Mouse (Mus musculus): Measurements from ENCODE around the gene Sync. TPM values are rescaled to one million over a fixed set of nuclear protein-coding genes. Genes with fewer than 3 reads are reported as not detected.

Gene Sync
- polyA plus RNA-seq, 1 experiment from 2014 or later = 0.25 TPM

DNA sequence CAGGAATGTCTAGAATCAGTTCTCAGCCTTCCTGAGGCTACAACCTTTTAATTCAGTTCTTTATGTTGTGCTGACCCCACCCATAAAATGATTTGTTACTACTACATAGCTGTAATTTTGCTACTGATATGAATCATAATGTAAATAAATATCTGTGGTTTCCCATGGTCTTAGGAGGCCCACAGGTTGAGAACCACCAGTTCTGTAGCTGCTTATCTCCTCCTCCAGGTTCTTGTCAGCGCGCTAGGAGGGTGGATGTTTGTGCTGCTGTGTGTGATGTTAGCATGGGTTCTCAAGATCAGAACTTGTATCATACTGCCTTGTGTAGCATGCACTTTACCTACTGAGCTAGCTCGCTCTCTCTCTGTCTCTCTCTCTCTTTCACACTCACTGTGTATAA is 52.3 kb downstream of the Sync start:
- Histone ChIP-seq H3K27me3 (ENCODE audit: control insufficient read depth, insufficient read depth, low read length) (no peaks in the 10 kb centered on the region), H3K4me1 (ENCODE audit: control insufficient read depth, insufficient read depth, low read length) (no peaks in the 10 kb centered on the region), H3K4me2 (ENCODE audit: low read depth, low read length) (no peak overlapping the region), H3K4me3 (ENCODE audit: low read depth, low read length) (no peak overlapping the region), H3K9me3 (replicated peaks; ENCODE audit: control insufficient read depth, low read length) (no peaks in the 10 kb centered on the region), H3K36me3 (replicated peaks; ENCODE audit: control insufficient read depth, insufficient read depth, low read depth, low read length) (no peaks in the 10 kb centered on the region; the same call in 1 of the 2 replicates), H3K27ac (replicated peaks; ENCODE audit: low read depth, low read length) (no peak overlapping the region), H3K9ac (replicated peaks; ENCODE audit: low read length) (no peak overlapping the region)
- WGBS = 94% methylated on average over 3 of the region's 3 CpGs
- ATAC-seq (replicated peaks; ENCODE audit: insufficient number of reproducible peaks, low FRiP score, low TSS enrichment, low read depth) (no peak), DNase-seq (ENCODE audit: low spot score) (no peak)

DNA sequence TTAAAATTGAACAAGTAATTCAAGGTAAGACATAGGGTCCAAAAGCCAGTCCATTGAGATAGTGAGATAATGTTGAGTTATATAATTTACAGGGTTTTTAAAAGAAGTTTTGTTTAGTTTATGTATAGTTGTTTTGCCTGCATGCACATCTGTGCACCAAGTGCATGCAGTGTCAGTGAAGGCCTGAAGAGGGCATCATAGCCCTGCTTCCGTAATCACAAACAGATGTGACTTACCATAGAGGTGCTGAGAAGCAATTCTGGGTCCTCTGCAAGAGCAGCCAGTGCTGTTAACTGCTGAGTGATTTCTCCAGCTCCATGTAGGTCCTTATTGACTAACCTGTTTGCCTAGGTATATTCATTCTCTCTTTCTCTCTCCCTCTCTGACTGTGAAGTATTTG is 54.5 kb downstream of the Sync start:
- H3K4me3 ChIP-seq (ENCODE audit: low read depth, low read length) = no peak overlapping the region
- no peaks in the 10 kb centered on the region for H3K9me3 ChIP-seq (replicated peaks; ENCODE audit: control insufficient read depth, low read length)
- H3K9ac ChIP-seq (replicated peaks; ENCODE audit: low read length) = no peak overlapping the region
- H3K36me3 ChIP-seq (replicated peaks; ENCODE audit: control insufficient read depth, insufficient read depth, low read depth, low read length) = no peaks in the 10 kb centered on the region; the same call in none of the 2 replicates
- no peaks in the 10 kb centered on the region for H3K4me1 ChIP-seq (ENCODE audit: control insufficient read depth, insufficient read depth, low read length)
- WGBS = 92% methylated on average over 1 of the region's 1 CpGs
- no peak overlapping the region for H3K4me2 ChIP-seq (ENCODE audit: low read depth, low read length)
- no peak overlapping the region for H3K27ac ChIP-seq (replicated peaks; ENCODE audit: low read depth, low read length)
- DNase-seq (ENCODE audit: low spot score) = peak; percentile 26
- no peak for ATAC-seq (replicated peaks; ENCODE audit: insufficient number of reproducible peaks, low FRiP score, low TSS enrichment, low read depth)
- no peaks in the 10 kb centered on the region for H3K27me3 ChIP-seq (ENCODE audit: control insufficient read depth, insufficient read depth, low read length)

DNA sequence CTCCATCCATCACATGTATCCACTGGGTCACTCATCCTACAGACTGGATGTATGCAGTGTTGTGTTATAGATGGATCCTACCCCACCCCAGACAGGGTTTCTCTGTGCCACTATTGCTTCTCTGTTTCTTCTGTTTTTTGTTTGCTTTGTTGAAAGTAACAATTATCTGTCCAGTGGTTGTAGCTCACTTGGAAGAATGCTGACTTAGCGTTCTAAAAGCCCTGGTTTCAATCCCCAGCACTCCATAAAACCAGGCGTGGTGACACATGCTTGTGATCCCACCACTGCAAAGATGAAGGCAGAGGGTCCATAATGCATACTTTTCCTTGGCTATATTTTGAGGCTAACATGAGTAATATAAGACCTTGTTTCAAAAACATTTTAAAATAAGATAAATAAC is 55.3 kb downstream of the Sync start:
- no peaks in the 10 kb centered on the region for H3K9me3 ChIP-seq (replicated peaks; ENCODE audit: control insufficient read depth, low read length)
- DNase-seq (ENCODE audit: low spot score) (no peak), ATAC-seq (replicated peaks; ENCODE audit: insufficient number of reproducible peaks, low FRiP score, low TSS enrichment, low read depth) (no peak)
- no peaks in the 10 kb centered on the region; the same call in none of the 2 replicates for H3K36me3 ChIP-seq (replicated peaks; ENCODE audit: control insufficient read depth, insufficient read depth, low read depth, low read length)
- H3K9ac ChIP-seq (replicated peaks; ENCODE audit: low read length) = no peak overlapping the region
- no peaks in the 10 kb centered on the region for H3K27me3 ChIP-seq (ENCODE audit: control insufficient read depth, insufficient read depth, low read length)
- WGBS = 89% methylated on average over 2 of the region's 2 CpGs
- no peak overlapping the region for H3K27ac ChIP-seq (replicated peaks; ENCODE audit: low read depth, low read length)
- H3K4me2 ChIP-seq (ENCODE audit: low read depth, low read length) = no peak overlapping the region
- no peaks in the 10 kb centered on the region for H3K4me1 ChIP-seq (ENCODE audit: control insufficient read depth, insufficient read depth, low read length)
- H3K4me3 ChIP-seq (ENCODE audit: low read depth, low read length) = no peak overlapping the region

DNA sequence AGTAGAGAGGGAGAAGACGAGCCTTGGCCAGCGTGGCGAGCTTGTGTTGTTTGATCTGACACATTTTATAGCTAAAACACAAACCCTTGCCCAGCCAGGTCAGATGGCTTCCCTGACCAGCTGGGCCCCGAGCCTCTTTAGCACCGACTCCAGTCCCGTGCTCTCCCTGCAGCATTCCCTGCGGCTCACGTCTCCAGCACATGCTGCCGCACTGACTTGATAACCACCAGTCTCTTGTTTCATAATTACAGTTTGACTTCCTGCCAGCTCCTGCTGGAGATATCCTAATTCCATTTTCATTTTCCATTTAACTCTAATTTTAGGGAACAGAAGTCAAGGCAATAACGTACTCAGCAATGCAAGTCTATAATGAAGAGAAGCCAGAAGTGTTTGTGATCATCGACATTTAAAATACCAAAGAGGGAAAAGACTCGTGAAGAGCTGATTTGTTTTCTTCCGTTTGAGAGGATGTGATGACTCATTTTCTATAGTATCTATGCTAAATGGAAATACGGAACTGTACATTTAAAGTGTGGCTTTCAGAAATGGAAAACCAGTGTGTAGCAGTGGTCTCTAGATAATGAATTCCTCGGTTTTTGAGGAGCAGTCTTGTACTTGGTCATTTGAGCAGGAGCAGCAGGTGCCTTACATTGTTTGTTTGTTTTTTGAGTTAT is 59.2 kb downstream of the Sync start:
- no peaks in the 10 kb centered on the region for H3K27me3 ChIP-seq (ENCODE audit: control insufficient read depth, insufficient read depth, low read length)
- H3K9ac ChIP-seq (replicated peaks; ENCODE audit: low read length) = no peak overlapping the region
- 88% methylated on average over 15 of the region's 15 CpGs for WGBS
- ATAC-seq (replicated peaks; ENCODE audit: insufficient number of reproducible peaks, low FRiP score, low TSS enrichment, low read depth) = no peak
- no peaks in the 10 kb centered on the region for H3K4me1 ChIP-seq (ENCODE audit: control insufficient read depth, insufficient read depth, low read length)
- H3K4me3 ChIP-seq (ENCODE audit: low read depth, low read length) = no peak overlapping the region
- no peaks in the 10 kb centered on the region for H3K9me3 ChIP-seq (replicated peaks; ENCODE audit: control insufficient read depth, low read length)
- no peak overlapping the region for H3K27ac ChIP-seq (replicated peaks; ENCODE audit: low read depth, low read length)
- no peak for DNase-seq (ENCODE audit: low spot score)
- no peaks in the 10 kb centered on the region; the same call in none of the 2 replicates for H3K36me3 ChIP-seq (replicated peaks; ENCODE audit: control insufficient read depth, insufficient read depth, low read depth, low read length)
- no peak overlapping the region for H3K4me2 ChIP-seq (ENCODE audit: low read depth, low read length)

DNA sequence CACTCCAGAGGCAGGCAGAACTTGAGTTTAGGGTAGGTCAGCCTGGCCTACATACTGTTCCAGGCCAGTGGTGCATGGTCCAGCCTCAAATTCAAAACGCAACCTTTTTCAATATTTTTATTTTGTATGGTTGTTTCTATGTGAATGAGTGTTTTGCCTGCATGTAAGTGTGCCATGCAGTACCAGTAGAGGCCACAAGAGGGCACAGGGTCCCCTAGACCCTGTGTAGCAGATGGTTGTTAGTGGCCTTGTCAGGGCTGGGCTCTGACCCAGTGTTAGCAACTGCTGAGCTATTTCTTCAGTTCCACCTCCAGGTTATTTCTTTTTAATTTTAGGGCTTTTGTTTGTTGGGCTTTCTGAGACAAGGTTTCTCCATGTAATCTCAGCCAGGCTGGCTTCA is 63.2 kb downstream of the Sync start:
- H3K4me1 ChIP-seq (ENCODE audit: control insufficient read depth, insufficient read depth, low read length) = no peaks in the 10 kb centered on the region
- no peaks in the 10 kb centered on the region for H3K36me3 ChIP-seq (replicated peaks; ENCODE audit: control insufficient read depth, insufficient read depth, low read depth, low read length)
- 15% methylated on average over 1 of the region's 1 CpGs for WGBS

DNA sequence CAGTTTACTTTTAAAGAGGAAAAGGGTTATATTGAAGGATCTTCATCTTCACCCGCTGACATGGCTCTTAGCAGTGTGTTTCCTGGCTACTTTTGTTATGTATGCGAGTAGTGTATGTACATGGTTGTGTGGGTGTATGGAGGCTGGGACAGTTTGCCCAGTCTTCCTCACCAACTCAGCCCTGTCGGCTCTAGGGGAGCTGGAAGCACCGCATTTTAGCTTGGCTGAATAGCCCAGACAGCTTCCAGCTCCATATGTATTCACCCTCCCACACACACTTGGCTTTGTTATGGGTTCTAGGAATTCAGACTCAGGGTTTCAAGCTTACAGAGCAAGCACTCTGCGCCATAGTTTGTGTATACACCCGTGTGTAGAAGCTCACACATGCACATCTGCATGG is 63.7 kb downstream of the Sync start:
- Histone ChIP-seq H3K36me3 (replicated peaks; ENCODE audit: control insufficient read depth, insufficient read depth, low read depth, low read length) (no peaks in the 10 kb centered on the region), H3K9me3 (replicated peaks; ENCODE audit: control insufficient read depth, low read length) (no peaks in the 10 kb centered on the region), H3K4me1 (ENCODE audit: control insufficient read depth, insufficient read depth, low read length) (no peaks in the 10 kb centered on the region), H3K9ac (replicated peaks; ENCODE audit: low read length) (no peak overlapping the region), H3K27ac (replicated peaks; ENCODE audit: low read depth, low read length) (no peak overlapping the region), H3K4me2 (ENCODE audit: low read depth, low read length) (no peak overlapping the region), H3K27me3 (ENCODE audit: control insufficient read depth, insufficient read depth, low read length) (no peaks in the 10 kb centered on the region), H3K4me3 (ENCODE audit: low read depth, low read length) (no peak overlapping the region)
- DNase-seq (ENCODE audit: low spot score) = no peak
- no peak for ATAC-seq (replicated peaks; ENCODE audit: insufficient number of reproducible peaks, low FRiP score, low TSS enrichment, low read depth)
- WGBS = 74% methylated on average over 6 of the region's 6 CpGs

More for the DNA sequence above, 63.2 kb downstream of the Sync start:
- Histone ChIP-seq H3K27ac (replicated peaks; ENCODE audit: low read depth, low read length) (no peak overlapping the region), H3K9ac (replicated peaks; ENCODE audit: low read length) (no peak overlapping the region), H3K4me2 (ENCODE audit: low read depth, low read length) (no peak overlapping the region), H3K9me3 (replicated peaks; ENCODE audit: control insufficient read depth, low read length) (no peaks in the 10 kb centered on the region), H3K4me3 (ENCODE audit: low read depth, low read length) (no peak overlapping the region), H3K27me3 (ENCODE audit: control insufficient read depth, insufficient read depth, low read length) (no peaks in the 10 kb centered on the region)
- DNase-seq (ENCODE audit: low spot score) (peak; percentile 89), ATAC-seq (replicated peaks; ENCODE audit: insufficient number of reproducible peaks, low FRiP score, low TSS enrichment, low read depth) (no peak)

DNA sequence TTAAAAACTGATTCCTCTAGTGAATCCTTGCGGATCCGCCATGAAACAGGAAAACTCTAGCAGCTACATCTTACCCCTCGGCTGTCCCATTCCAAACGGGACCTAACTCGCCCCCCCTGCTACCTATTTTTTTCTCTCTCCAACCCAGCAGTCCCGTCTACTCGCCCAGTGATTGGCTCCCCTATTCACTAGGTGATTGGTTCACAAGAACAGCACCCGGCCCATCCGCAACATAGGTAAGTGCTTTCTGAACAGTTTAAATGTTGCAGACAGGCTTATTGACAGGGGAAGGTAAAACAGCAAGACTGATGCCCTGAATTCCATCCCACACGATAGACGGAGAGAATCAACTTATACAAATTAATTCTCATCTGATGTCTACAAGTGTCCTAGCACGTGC is 65.8 kb downstream of the Sync start:
- ATAC-seq (replicated peaks; ENCODE audit: insufficient number of reproducible peaks, low FRiP score, low TSS enrichment, low read depth) (no peak), DNase-seq (ENCODE audit: low spot score) (no peak)
- 86% methylated on average over 12 of the region's 12 CpGs for WGBS
- H3K4me3 ChIP-seq (ENCODE audit: low read depth, low read length) = no peak overlapping the region
- H3K27ac ChIP-seq (replicated peaks; ENCODE audit: low read depth, low read length) = no peak overlapping the region
- no peaks in the 10 kb centered on the region for H3K36me3 ChIP-seq (replicated peaks; ENCODE audit: control insufficient read depth, insufficient read depth, low read depth, low read length)
- H3K4me2 ChIP-seq (ENCODE audit: low read depth, low read length) = no peak overlapping the region
- no peaks in the 10 kb centered on the region for H3K9me3 ChIP-seq (replicated peaks; ENCODE audit: control insufficient read depth, low read length)
- H3K4me1 ChIP-seq (ENCODE audit: control insufficient read depth, insufficient read depth, low read length) = no peaks in the 10 kb centered on the region
- no peak overlapping the region for H3K9ac ChIP-seq (replicated peaks; ENCODE audit: low read length)
- no peaks in the 10 kb centered on the region for H3K27me3 ChIP-seq (ENCODE audit: control insufficient read depth, insufficient read depth, low read length)

DNA sequence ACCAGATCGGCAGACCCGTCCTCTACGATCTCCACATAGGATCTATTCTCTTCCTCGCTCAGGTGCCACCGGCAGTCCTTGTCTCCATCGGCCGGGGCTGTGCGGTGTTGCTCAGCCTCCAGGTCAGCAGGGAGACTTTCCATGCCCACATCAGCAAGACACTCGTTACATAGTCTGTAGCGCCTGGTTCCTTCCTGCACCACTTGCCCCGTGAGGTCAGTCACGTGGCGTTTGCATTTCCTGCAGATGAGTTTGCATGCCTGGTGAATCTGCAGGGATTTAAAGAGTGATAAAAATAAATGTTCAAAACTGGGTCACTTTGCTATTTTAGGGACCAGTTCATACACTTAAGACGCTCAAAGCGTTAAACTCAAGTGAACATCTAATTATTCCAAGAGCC is 66.8 kb downstream of the Sync start:
- no peaks in the 10 kb centered on the region for H3K9me3 ChIP-seq (replicated peaks; ENCODE audit: control insufficient read depth, low read length)
- 83% methylated on average over 15 of the region's 15 CpGs for WGBS
- no peak overlapping the region for H3K9ac ChIP-seq (replicated peaks; ENCODE audit: low read length)
- no peak overlapping the region for H3K4me3 ChIP-seq (ENCODE audit: low read depth, low read length)
- H3K4me2 ChIP-seq (ENCODE audit: low read depth, low read length) = no peak overlapping the region
- H3K4me1 ChIP-seq (ENCODE audit: control insufficient read depth, insufficient read depth, low read length) = no peaks in the 10 kb centered on the region
- DNase-seq (ENCODE audit: low spot score) = no peak
- H3K27me3 ChIP-seq (ENCODE audit: control insufficient read depth, insufficient read depth, low read length) = no peaks in the 10 kb centered on the region
- no peaks in the 10 kb centered on the region for H3K36me3 ChIP-seq (replicated peaks; ENCODE audit: control insufficient read depth, insufficient read depth, low read depth, low read length)
- H3K27ac ChIP-seq (replicated peaks; ENCODE audit: low read depth, low read length) = no peak overlapping the region
- ATAC-seq (replicated peaks; ENCODE audit: insufficient number of reproducible peaks, low FRiP score, low TSS enrichment, low read depth) = no peak
